Mouse (Mus musculus) liver, embryonic 14.5 days (tissue): ENCODE results near the gene Tmem220.

Experiments
- CTCF ChIP-seq: IDR thresholded peaks from 2 replicates; pipeline ENCODE4 v1.5.1; 2016; ENCODE audit warnings: antibody characterized with exemption, low read depth, control low read depth
- EP300 ChIP-seq: IDR thresholded peaks from 2 replicates; pipeline ENCODE4 v1.6.1; 2016; ENCODE audit warnings: antibody characterized with exemption, low read depth

DNA sequence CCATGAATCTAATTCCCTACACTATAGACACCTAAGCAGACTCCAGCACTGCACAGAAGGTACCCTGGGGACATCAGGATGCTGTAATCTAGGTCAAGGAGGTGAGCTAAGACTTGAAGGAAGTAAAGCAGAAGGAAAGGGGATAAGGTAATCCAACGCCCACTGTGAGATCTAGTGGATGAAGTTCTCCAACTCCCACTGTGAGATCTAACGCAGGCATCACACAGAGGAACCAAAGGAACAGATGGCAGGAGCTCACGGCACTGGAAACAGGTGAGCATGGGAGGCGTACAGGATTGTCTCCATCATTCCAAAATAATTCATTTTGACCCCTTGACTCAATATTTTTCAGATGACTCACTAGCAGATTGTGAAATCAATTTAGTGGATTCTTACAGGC lies 28.5 kb upstream of the Tmem220 start:
- TF ChIP-seq CTCF (no peak), EP300 (no peak)
